Mouse (Mus musculus): Measurements from ENCODE around the gene Kxd1. TPM values are rescaled to one million over a fixed set of nuclear protein-coding genes. Genes with fewer than 3 reads are reported as not detected.

Kxd1 gene
- polyA plus RNA-seq, 1 experiment from 2014 or later, result 64.5 TPM

- ATAC-seq (replicated peaks; ENCODE audit: low FRiP score), result no peak
- H3K27me3 ChIP-seq, result no peaks in the 10 kb centered on the region
- H3K36me3 ChIP-seq, result 0 out of 2 replicates have a peak, but pooled peaks cover 9% of the 10 kb centered on the region
- H3K4me3 ChIP-seq (replicated peaks), result no peak overlapping the region
- no peak overlapping the region for H3K27ac ChIP-seq
- H3K9ac ChIP-seq, result no peak overlapping the region
- H3K4me2 ChIP-seq, result no peak overlapping the region
- WGBS, result 52% methylated on average over 10 of the region's 10 CpGs
- peaks cover 30% of the 10 kb centered on the region for H3K4me1 ChIP-seq
- no peaks in the 10 kb centered on the region for H3K9me3 ChIP-seq (replicated peaks)
Observed at GRCm38 (mm10) chr8:70469295-70469916, 58.4 kb downstream of the Kxd1 start.

GRCm38 (mm10) chr8:70468733-70469132, 59.0 kb downstream of the Kxd1 start:
- Histone ChIP-seq H3K36me3 (0 out of 2 replicates have a peak, but pooled peaks cover 9% of the 10 kb centered on the region), H3K4me1 (peaks cover 30% of the 10 kb centered on the region), H3K4me2 (no peak overlapping the region), H3K9me3 (replicated peaks) (no peaks in the 10 kb centered on the region), H3K27ac (no peak overlapping the region), H3K4me3 (replicated peaks) (no peak overlapping the region), H3K27me3 (no peaks in the 10 kb centered on the region), H3K9ac (no peak overlapping the region)
- WGBS, result 83% methylated on average over 4 of the region's 4 CpGs
- ATAC-seq (replicated peaks; ENCODE audit: low FRiP score), result no peak

GRCm38 (mm10) chr8:70467907-70468306, 59.8 kb downstream of the Kxd1 start:
- Histone ChIP-seq H3K4me3 (replicated peaks) (no peak overlapping the region), H3K27ac (no peak overlapping the region), H3K9ac (no peak overlapping the region), H3K4me1 (peaks cover 30% of the 10 kb centered on the region), H3K27me3 (no peaks in the 10 kb centered on the region), H3K36me3 (0 out of 2 replicates have a peak, but pooled peaks cover 9% of the 10 kb centered on the region), H3K9me3 (replicated peaks) (no peaks in the 10 kb centered on the region), H3K4me2 (no peak overlapping the region)
- ATAC-seq (replicated peaks; ENCODE audit: low FRiP score), result no peak
- WGBS, result 44% methylated on average over 1 of the region's 1 CpGs

GRCm38 (mm10) chr8:70467229-70467725, 60.5 kb downstream of the Kxd1 start:
- Histone ChIP-seq H3K9ac (no peak overlapping the region), H3K27me3 (no peaks in the 10 kb centered on the region), H3K27ac (no peak overlapping the region), H3K4me1 (peaks cover 30% of the 10 kb centered on the region), H3K4me3 (replicated peaks) (no peak overlapping the region), H3K36me3 (0 out of 2 replicates have a peak, but pooled peaks cover 9% of the 10 kb centered on the region), H3K4me2 (no peak overlapping the region), H3K9me3 (replicated peaks) (no peaks in the 10 kb centered on the region)
- 49% methylated on average over 5 of the region's 5 CpGs for WGBS
- ATAC-seq (replicated peaks; ENCODE audit: low FRiP score), result no peak

- Histone ChIP-seq H3K4me2 (no peak overlapping the region), H3K4me3 (replicated peaks) (no peak overlapping the region), H3K4me1 (peaks cover 30% of the 10 kb centered on the region), H3K27ac (no peak overlapping the region), H3K9ac (no peak overlapping the region), H3K36me3 (0 out of 2 replicates have a peak, but pooled peaks cover 9% of the 10 kb centered on the region), H3K27me3 (no peaks in the 10 kb centered on the region), H3K9me3 (replicated peaks) (no peaks in the 10 kb centered on the region)
- WGBS, result 50% methylated on average over 11 of the region's 11 CpGs
- no peak for ATAC-seq (replicated peaks; ENCODE audit: low FRiP score)
Observed at GRCm38 (mm10) chr8:70466771-70467170, 61.0 kb downstream of the Kxd1 start.

GRCm38 (mm10) chr8:70466305-70466704, 61.5 kb downstream of the Kxd1 start:
- Histone ChIP-seq H3K27me3 (no peaks in the 10 kb centered on the region), H3K4me3 (replicated peaks) (no peak overlapping the region), H3K27ac (no peak overlapping the region), H3K36me3 (0 out of 2 replicates have a peak, but pooled peaks cover 9% of the 10 kb centered on the region), H3K9ac (no peak overlapping the region), H3K4me2 (no peak overlapping the region), H3K4me1 (peaks cover 30% of the 10 kb centered on the region), H3K9me3 (replicated peaks) (no peaks in the 10 kb centered on the region)
- ATAC-seq (replicated peaks; ENCODE audit: low FRiP score), result no peak
- WGBS, result 80% methylated on average over 4 of the region's 4 CpGs

- Histone ChIP-seq H3K27me3 (no peaks in the 10 kb centered on the region), H3K27ac (no peak overlapping the region), H3K9ac (no peak overlapping the region), H3K4me1 (peaks cover 30% of the 10 kb centered on the region), H3K4me3 (replicated peaks) (no peak overlapping the region), H3K36me3 (0 out of 2 replicates have a peak, but pooled peaks cover 9% of the 10 kb centered on the region), H3K4me2 (no peak overlapping the region), H3K9me3 (replicated peaks) (no peaks in the 10 kb centered on the region)
- WGBS, result 96% methylated on average over 4 of the region's 4 CpGs
- ATAC-seq (replicated peaks; ENCODE audit: low FRiP score), result no peak
Observed at GRCm38 (mm10) chr8:70465701-70466100, 62.1 kb downstream of the Kxd1 start.

GRCm38 (mm10) chr8:70464162-70464561, 63.6 kb downstream of the Kxd1 start:
- no peaks in the 10 kb centered on the region for H3K27me3 ChIP-seq
- ATAC-seq (replicated peaks; ENCODE audit: low FRiP score), result no peak
- H3K36me3 ChIP-seq, result 0 out of 2 replicates have a peak, but pooled peaks cover 7% of the 10 kb centered on the region
- H3K4me2 ChIP-seq, result no peak overlapping the region
- H3K4me1 ChIP-seq, result peaks cover 22% of the 10 kb centered on the region
- no peak overlapping the region for H3K27ac ChIP-seq
- H3K9ac ChIP-seq, result no peak overlapping the region
- no peaks in the 10 kb centered on the region for H3K9me3 ChIP-seq (replicated peaks)
- 93% methylated on average over 6 of the region's 6 CpGs for whole genome bisulfite sequencing
- no peak overlapping the region for H3K4me3 ChIP-seq (replicated peaks)

GRCm38 (mm10) chr8:70463306-70463705, 64.5 kb downstream of the Kxd1 start:
- peaks cover 22% of the 10 kb centered on the region for H3K4me1 ChIP-seq
- H3K9ac ChIP-seq, result no peak overlapping the region
- no peak overlapping the region for H3K27ac ChIP-seq
- H3K4me2 ChIP-seq, result no peak overlapping the region
- 81% methylated on average over 4 of the region's 4 CpGs for WGBS
- ATAC-seq (replicated peaks; ENCODE audit: low FRiP score), result no peak
- no peaks in the 10 kb centered on the region for H3K27me3 ChIP-seq
- no peaks in the 10 kb centered on the region for H3K9me3 ChIP-seq (replicated peaks)
- 0 out of 2 replicates have a peak, but pooled peaks cover 7% of the 10 kb centered on the region for H3K36me3 ChIP-seq
- H3K4me3 ChIP-seq (replicated peaks), result no peak overlapping the region

GRCm38 (mm10) chr8:70462516-70462813, 65.3 kb downstream of the Kxd1 start:
- peaks cover 16% of the 10 kb centered on the region for H3K4me1 ChIP-seq
- H3K27me3 ChIP-seq, result no peaks in the 10 kb centered on the region
- WGBS, result 73% methylated on average over 8 of the region's 8 CpGs
- H3K4me2 ChIP-seq, result no peak overlapping the region
- ATAC-seq (replicated peaks; ENCODE audit: low FRiP score), result no peak
- 0 out of 2 replicates have a peak, but pooled peaks cover 7% of the 10 kb centered on the region for H3K36me3 ChIP-seq
- no peak overlapping the region for H3K9ac ChIP-seq
- no peaks in the 10 kb centered on the region for H3K9me3 ChIP-seq (replicated peaks)
- H3K4me3 ChIP-seq (replicated peaks), result no peak overlapping the region
- H3K27ac ChIP-seq, result no peak overlapping the region

- Histone ChIP-seq H3K27me3 (no peaks in the 10 kb centered on the region), H3K9ac (no peak overlapping the region), H3K4me2 (no peak overlapping the region), H3K27ac (no peak overlapping the region), H3K4me1 (peaks cover 11% of the 10 kb centered on the region), H3K9me3 (replicated peaks) (no peaks in the 10 kb centered on the region), H3K4me3 (replicated peaks) (no peak overlapping the region), H3K36me3 (0 out of 2 replicates have a peak, but pooled peaks cover 7% of the 10 kb centered on the region)
- 85% methylated on average over 16 of the region's 16 CpGs for WGBS
- no peak for ATAC-seq (replicated peaks; ENCODE audit: low FRiP score)
Observed at GRCm38 (mm10) chr8:70461765-70462515, 65.8 kb downstream of the Kxd1 start.

GRCm38 (mm10) chr8:70460606-70461005, 67.2 kb downstream of the Kxd1 start:
- H3K9ac ChIP-seq, result no peak overlapping the region
- H3K4me2 ChIP-seq, result no peak overlapping the region
- H3K9me3 ChIP-seq (replicated peaks), result no peaks in the 10 kb centered on the region
- no peak for ATAC-seq (replicated peaks; ENCODE audit: low FRiP score)
- H3K4me1 ChIP-seq, result no peaks in the 10 kb centered on the region
- WGBS, result 80% methylated on average over 9 of the region's 9 CpGs
- H3K27ac ChIP-seq, result no peak overlapping the region
- H3K27me3 ChIP-seq, result no peaks in the 10 kb centered on the region
- no peak overlapping the region for H3K4me3 ChIP-seq (replicated peaks)
- 0 out of 2 replicates have a peak, but pooled peaks cover under 1% of the 10 kb centered on the region for H3K36me3 ChIP-seq
